In the genomic region with DNA sequence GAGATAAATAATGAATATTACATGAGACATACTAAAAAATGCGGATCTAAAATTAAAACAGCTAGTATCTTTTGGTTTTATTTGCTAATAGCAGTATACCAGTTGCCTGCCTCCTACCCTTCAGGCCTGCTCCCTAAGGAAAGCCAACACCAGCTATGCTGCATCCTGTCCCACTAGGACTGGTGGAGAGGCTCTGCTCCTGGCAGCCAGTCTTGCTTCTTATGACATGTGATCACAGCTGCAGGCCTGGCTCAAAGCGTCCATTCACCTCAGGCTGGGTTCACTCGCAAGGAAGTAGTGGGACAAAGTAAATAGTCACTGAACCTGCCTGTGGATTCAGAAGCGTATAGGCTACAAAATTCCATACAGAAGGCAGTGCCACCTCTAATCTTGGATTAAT, we compare ENCODE assay signal across 12 mouse cellular contexts. TPM values are rescaled to one million over a fixed set of nuclear protein-coding genes. Genes with fewer than 3 reads are reported as not detected.
A peak's percentile ranks its signal among the peaks of the same experiment; 100 is the strongest.
DNase-seq lines count a peak whose midpoint lies in the region; ATAC-seq and TF ChIP-seq lines count a peak whose summit lies in the region.
"Had no signal": no experiment of that assay in that cellular context is flagged by ENCODE, and none has a peak within 500 bp of the region (broad histone marks: within the 10 kb centered on the region; RNA-seq: fewer than 3 reads in every experiment).

No protein-coding gene starts in this region.

- H3K79me2 ChIP-seq in C2C12 (ENCODE audit: control insufficient read depth, insufficient read depth): peaks cover 14% of the 10 kb centered on the region

- DNase-seq in embryonic facial prominence, embryonic 14.5 days (ENCODE audit: low spot score): peak; percentile 59
- no peak for DNase-seq in embryonic facial prominence, embryonic 10.5 days (ENCODE audit: low spot score)
- DNase-seq in gastrocnemius, postnatal 36 days: peak; percentile 65 to 74
- DNase-seq in limb, embryonic 10.5 days (ENCODE audit: low spot score): peak; percentile 21
- DNase-seq in ovary, postnatal 10 days (ENCODE audit: low spot score): no peak
- DNase-seq in spleen, postnatal 14 days (ENCODE audit: low spot score in 2 of 2): no peak
- no peak for DNase-seq in cerebellum, adult 11-12 months
- DNase-seq: liver, embryonic 13.5 days had no signal

- H3K4me2 ChIP-seq in embryonic facial prominence, embryonic 14.5 days (ENCODE audit: low read depth, low read length): no peak overlapping the region
- H3K4me2 ChIP-seq: embryonic facial prominence, embryonic 13.5 days; liver, embryonic 13.5 days; midbrain, embryonic 15.5 days had no signal

- intact Hi-C loops in gastrocnemius, postnatal 36 days (cut with DNase I): no loop called here

- no peaks in the 10 kb centered on the region for H3K9me3 ChIP-seq in embryonic facial prominence, embryonic 14.5 days (ENCODE audit: control insufficient read depth, low read length)
- no peaks in the 10 kb centered on the region for H3K9me3 ChIP-seq in embryonic facial prominence, embryonic 10.5 days
- H3K9me3 ChIP-seq in limb, embryonic 10.5 days (replicated peaks): no peaks in the 10 kb centered on the region
- H3K9me3 ChIP-seq: embryonic facial prominence, embryonic 13.5 days; liver, embryonic 13.5 days; midbrain, embryonic 15.5 days had no signal

- H3K79me3 ChIP-seq in C2C12 (ENCODE audit: low read depth): no peaks in the 10 kb centered on the region

- no peaks in the 10 kb centered on the region for H3K36me3 ChIP-seq in embryonic facial prominence, embryonic 14.5 days (ENCODE audit: control insufficient read depth, insufficient read depth, low read length)
- H3K36me3 ChIP-seq in embryonic facial prominence, embryonic 10.5 days (replicated peaks): no peaks in the 10 kb centered on the region
- no peaks in the 10 kb centered on the region for H3K36me3 ChIP-seq in C2C12 (ENCODE audit: control insufficient read depth, insufficient read depth)
- no peaks in the 10 kb centered on the region for H3K36me3 ChIP-seq in limb, embryonic 10.5 days
- H3K36me3 ChIP-seq: embryonic facial prominence, embryonic 13.5 days; liver, embryonic 13.5 days; midbrain, embryonic 15.5 days had no signal

- WGBS in embryonic facial prominence, embryonic 14.5 days: 69% methylated on average over 4 of the region's 4 CpGs
- WGBS in embryonic facial prominence, embryonic 10.5 days: 81% methylated on average over 4 of the region's 4 CpGs
- WGBS in limb, embryonic 10.5 days: 84% methylated on average over 4 of the region's 4 CpGs

- TF ChIP-seq CTCF in C2C12 (IDR thresholded peaks at IDR 0.05; ENCODE audit: control insufficient read depth, insufficient read depth, insufficient read length): no peak

- no peaks in the 10 kb centered on the region for H3K27me3 ChIP-seq in embryonic facial prominence, embryonic 14.5 days (replicated peaks; ENCODE audit: control insufficient read depth, insufficient read depth, low read length)
- H3K27me3 ChIP-seq in embryonic facial prominence, embryonic 10.5 days (replicated peaks; ENCODE audit: low read depth, poor library complexity, severe bottlenecking): peaks cover 14% of the 10 kb centered on the region
- no peaks in the 10 kb centered on the region for H3K27me3 ChIP-seq in C2C12 (ENCODE audit: control insufficient read depth, insufficient read depth, insufficient read length)
- H3K27me3 ChIP-seq in limb, embryonic 10.5 days (ENCODE audit: low read depth, poor library complexity, severe bottlenecking): peaks cover 14% of the 10 kb centered on the region

- no peak for ATAC-seq in embryonic facial prominence, embryonic 14.5 days (ENCODE audit: low read depth)
- ATAC-seq: hindbrain, embryonic 16.5 days; midbrain, embryonic 15.5 days had no signal

- no peak overlapping the region for H3K4me3 ChIP-seq in embryonic facial prominence, embryonic 14.5 days (ENCODE audit: low read depth, low read length)
- no peak overlapping the region for H3K4me3 ChIP-seq in embryonic facial prominence, embryonic 10.5 days
- no peak overlapping the region for H3K4me3 ChIP-seq in C2C12 (ENCODE audit: insufficient read depth, poor library complexity, severe bottlenecking)
- no peak overlapping the region for H3K4me3 ChIP-seq in limb, embryonic 10.5 days
- H3K4me3 ChIP-seq: embryonic facial prominence, embryonic 13.5 days; liver, embryonic 13.5 days; midbrain, embryonic 15.5 days had no signal

- no peak overlapping the region for H3ac ChIP-seq in C2C12 (ENCODE audit: control insufficient read depth, insufficient read length, low read depth)

- H3K9ac ChIP-seq in embryonic facial prominence, embryonic 14.5 days (ENCODE audit: low read depth, low read length): no peak overlapping the region
- H3K9ac ChIP-seq: embryonic facial prominence, embryonic 13.5 days; liver, embryonic 13.5 days; midbrain, embryonic 15.5 days had no signal

- H3K4me1 ChIP-seq in embryonic facial prominence, embryonic 14.5 days (ENCODE audit: control insufficient read depth, insufficient read depth, low read length): no peaks in the 10 kb centered on the region
- H3K4me1 ChIP-seq in embryonic facial prominence, embryonic 10.5 days: peaks cover 14% of the 10 kb centered on the region
- peaks cover 18% of the 10 kb centered on the region for H3K4me1 ChIP-seq in limb, embryonic 10.5 days

- no peak overlapping the region for H3K27ac ChIP-seq in embryonic facial prominence, embryonic 14.5 days (replicated peaks; ENCODE audit: low read depth, low read length)
- no peak overlapping the region for H3K27ac ChIP-seq in embryonic facial prominence, embryonic 10.5 days (replicated peaks)
- H3K27ac ChIP-seq in limb, embryonic 10.5 days: no peak overlapping the region
- H3K27ac ChIP-seq: embryonic facial prominence, embryonic 13.5 days; liver, embryonic 13.5 days; midbrain, embryonic 15.5 days had no signal

TF ChIP-seq in C2C12, 6 proteins besides CTCF, POLR2A, EP300 and RAD21:
- TF ChIP-seq USF1 (IDR thresholded peaks at IDR 0.05; ENCODE audit: low read depth) (no peak), MYOG (IDR thresholded peaks at IDR 0.05; ENCODE audit: control insufficient read depth, extremely low read depth, insufficient read length) (no peak), CEBPB (IDR thresholded peaks at IDR 0.05; ENCODE audit: low read depth) (no peak), MYOD1 (IDR thresholded peaks at IDR 0.05; ENCODE audit: control insufficient read depth, insufficient read length, low read depth) (peak; percentile 45), MAX (IDR thresholded peaks at IDR 0.05) (no peak)

RNA-seq across cellular contexts. Expression of a gene that starts 3.4 kb away (rescaled TPM):
- 1.1 and 1.4 TPM in 2 replicates for polyA plus RNA-seq in embryonic facial prominence, embryonic 14.5 days (2014; fragmentation: Nextera tagmentation; extraction: Ambion mirVana)
- polyA plus RNA-seq in embryonic facial prominence, embryonic 10.5 days (2016; fragmentation: Nextera tagmentation; extraction: Ambion mirVana): 1.4 and 2.0 TPM in 2 replicates
- 10.4 TPM for polyA plus RNA-seq in C2C12 (2012; fragmentation: generic; extraction: Trizol)
- 1 to 10 TPM; 3.0 to 4.6 TPM for total RNA-seq in gastrocnemius, postnatal 36 days (2021)
- 0.90 and 1.6 TPM in 2 replicates for polyA plus RNA-seq in limb, embryonic 10.5 days (2016; fragmentation: Nextera tagmentation; extraction: Ambion mirVana)

RNA-seq across cellular contexts. Expression of a gene that starts 11.1 kb away (rescaled TPM):
- 10.6 and 11.1 TPM in 2 replicates for polyA plus RNA-seq in embryonic facial prominence, embryonic 14.5 days (2014; fragmentation: Nextera tagmentation; extraction: Ambion mirVana)
- 6.7 and 7.6 TPM in 2 replicates for polyA plus RNA-seq in embryonic facial prominence, embryonic 10.5 days (2016; fragmentation: Nextera tagmentation; extraction: Ambion mirVana)
- 4.8 TPM for polyA plus RNA-seq in C2C12 (2012; fragmentation: generic; extraction: Trizol)
- total RNA-seq in gastrocnemius, postnatal 36 days (2021): 10 to 100 TPM; 24.8 to 25.7 TPM
- 5.2 and 7.6 TPM in 2 replicates for polyA plus RNA-seq in limb, embryonic 10.5 days (2016; fragmentation: Nextera tagmentation; extraction: Ambion mirVana)

RNA-seq across cellular contexts. Expression of a gene that starts 28.2 kb away (rescaled TPM):
- 21.6 and 26.0 TPM in 2 replicates for polyA plus RNA-seq in embryonic facial prominence, embryonic 14.5 days (2014; fragmentation: Nextera tagmentation; extraction: Ambion mirVana)
- 2.2 and 3.5 TPM in 2 replicates for polyA plus RNA-seq in embryonic facial prominence, embryonic 10.5 days (2016; fragmentation: Nextera tagmentation; extraction: Ambion mirVana)
- 0.02 TPM for polyA plus RNA-seq in C2C12 (2012; fragmentation: generic; extraction: Trizol)
- total RNA-seq in gastrocnemius, postnatal 36 days (2021): under 1 TPM; 0.36 to 0.44 TPM
- polyA plus RNA-seq in limb, embryonic 10.5 days (2016; fragmentation: Nextera tagmentation; extraction: Ambion mirVana): 2.6 and 4.9 TPM in 2 replicates

Comparison
In these comparisons a context has a peak if more than half of its experiments do, and no peak if none do; other contexts are left out.
1. DNase-seq: peak in embryonic facial prominence, embryonic 14.5 days (single experiment), gastrocnemius, postnatal 36 days (2 of 2) and limb, embryonic 10.5 days (single experiment); none in embryonic facial prominence, embryonic 10.5 days (single experiment), ovary, postnatal 10 days (single experiment), spleen, postnatal 14 days (0 of 2) and cerebellum, adult 11-12 months (single experiment).